ENCODE assay signal across 8 mouse cellular contexts in the genomic region with DNA sequence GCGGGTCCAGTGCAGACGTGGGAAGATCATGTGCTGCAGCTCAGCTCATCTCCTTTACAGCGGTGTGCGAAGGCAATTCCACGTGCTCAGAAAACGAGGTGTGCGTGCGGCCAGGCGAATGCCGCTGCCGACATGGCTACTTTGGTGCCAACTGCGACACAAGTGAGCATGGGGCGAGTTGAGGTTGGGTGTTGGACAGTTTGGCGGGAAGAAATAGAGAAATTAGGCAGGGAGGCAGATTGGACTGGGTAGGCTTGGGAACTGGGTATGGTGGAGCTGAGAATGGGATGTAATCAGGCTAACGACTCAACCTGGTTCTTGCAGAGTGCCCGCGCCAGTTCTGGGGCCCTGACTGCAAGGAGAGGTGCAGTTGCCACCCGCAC. TPM values are rescaled to one million over a fixed set of nuclear protein-coding genes. Genes with fewer than 3 reads are reported as not detected.
DNase-seq lines count a peak whose midpoint lies in the region; ATAC-seq and TF ChIP-seq lines count a peak whose summit lies in the region.

No protein-coding gene starts in this region.

- H3K27me3 ChIP-seq in liver, adult 2 months (ENCODE audit: control insufficient read depth, insufficient read depth, low read length): peaks cover 53% of the 10 kb centered on the region
- H3K27me3 ChIP-seq in forebrain, embryonic 12.5 days: peaks cover 97% of the 10 kb centered on the region
- H3K27me3 ChIP-seq in intestine, postnatal 0 days (replicated peaks; ENCODE audit: control insufficient read depth, insufficient read depth, low read length): peaks cover 76% of the 10 kb centered on the region
- peaks cover 82% of the 10 kb centered on the region for H3K27me3 ChIP-seq in neural tube, embryonic 14.5 days (ENCODE audit: control insufficient read depth, insufficient read depth, low read length)

- no peak for DNase-seq in liver, adult 2 months (ENCODE audit: extremely low read depth, low read depth, low spot score)
- DNase-seq in liver: no peak
- DNase-seq in adrenal gland, postnatal 14 days: no peak
- DNase-seq in right cerebral cortex, adult 18-20 months: no peak
- DNase-seq in B cell, adult 2 months: no peak

- no peak overlapping the region for H3K27ac ChIP-seq in liver, adult 2 months (replicated peaks; ENCODE audit: insufficient read depth, low read depth, low read length)
- no peak overlapping the region for H3K27ac ChIP-seq in forebrain, embryonic 12.5 days
- no peak overlapping the region for H3K27ac ChIP-seq in intestine, postnatal 0 days (ENCODE audit: low read depth, low read length)
- no peak overlapping the region for H3K27ac ChIP-seq in neural tube, embryonic 14.5 days (ENCODE audit: low read depth, low read length)

- H3K9ac ChIP-seq in liver, adult 2 months (ENCODE audit: low read depth, low read length): no peak overlapping the region
- H3K9ac ChIP-seq in forebrain, embryonic 12.5 days: peak overlapping the region; percentile 29; the same call in 1 of the 2 replicates
- no peak overlapping the region for H3K9ac ChIP-seq in intestine, postnatal 0 days (ENCODE audit: low read depth, low read length)
- peak overlapping the region; percentile 28; the same call in 1 of the 2 replicates for H3K9ac ChIP-seq in neural tube, embryonic 14.5 days (replicated peaks; ENCODE audit: low read depth, low read length)

- no peak for TF ChIP-seq POLR2A in liver, adult 2 months (IDR thresholded peaks at IDR 0.05; ENCODE audit: extremely low read depth, insufficient read depth, low read length)

- TF ChIP-seq CTCF in liver, adult 2 months (IDR thresholded peaks at IDR 0.05; ENCODE audit: low read depth, low read length): no peak
- TF ChIP-seq CTCF in intestine, postnatal 0 days (IDR thresholded peaks at IDR 0.05; ENCODE audit: low read depth): no peak

- peak overlapping the region; percentile 52 for H3K4me2 ChIP-seq in forebrain, embryonic 12.5 days
- H3K4me2 ChIP-seq in intestine, postnatal 0 days (replicated peaks; ENCODE audit: low read depth): peak overlapping the region; percentile 60
- peak overlapping the region; percentile 55 for H3K4me2 ChIP-seq in neural tube, embryonic 14.5 days (ENCODE audit: low read depth, low read length)

- H3K9me3 ChIP-seq in forebrain, embryonic 12.5 days: no peaks in the 10 kb centered on the region
- no peaks in the 10 kb centered on the region for H3K9me3 ChIP-seq in intestine, postnatal 0 days (ENCODE audit: control insufficient read depth)
- no peaks in the 10 kb centered on the region for H3K9me3 ChIP-seq in neural tube, embryonic 14.5 days (ENCODE audit: control insufficient read depth, low read length)

- WGBS in liver, adult 2 months: 19% methylated on average over 18 of the region's 18 CpGs
- 4% methylated on average over 18 of the region's 18 CpGs for WGBS in forebrain, embryonic 12.5 days
- 34% methylated on average over 18 of the region's 18 CpGs for WGBS in intestine, postnatal 0 days
- WGBS in neural tube, embryonic 14.5 days: 6% methylated on average over 18 of the region's 18 CpGs

- peak overlapping the region; percentile 36; the same call in 1 of the 2 replicates for H3K4me3 ChIP-seq in liver, adult 2 months (ENCODE audit: insufficient read depth, low read depth, low read length)
- peak overlapping the region; percentile 33 for H3K4me3 ChIP-seq in forebrain, embryonic 12.5 days (replicated peaks)
- peak overlapping the region; percentile 38 for H3K4me3 ChIP-seq in intestine, postnatal 0 days (ENCODE audit: low read depth, low read length)
- peak overlapping the region; percentile 31 for H3K4me3 ChIP-seq in neural tube, embryonic 14.5 days (ENCODE audit: low read depth, low read length)

- no peaks in the 10 kb centered on the region for H3K79me2 ChIP-seq in liver, adult 2 months (ENCODE audit: control insufficient read depth, insufficient read depth, low read length)

- H3K36me3 ChIP-seq in liver, adult 2 months (ENCODE audit: control insufficient read depth, insufficient read depth, low read length): no peaks in the 10 kb centered on the region
- H3K36me3 ChIP-seq in forebrain, embryonic 12.5 days (replicated peaks): no peaks in the 10 kb centered on the region
- H3K36me3 ChIP-seq in intestine, postnatal 0 days (ENCODE audit: control insufficient read depth, insufficient read depth): 0 out of 2 replicates have a peak, but pooled peaks cover 4% of the 10 kb centered on the region
- H3K36me3 ChIP-seq in neural tube, embryonic 14.5 days (ENCODE audit: control insufficient read depth, insufficient read depth, low read length): no peaks in the 10 kb centered on the region

- H3K4me1 ChIP-seq in liver, adult 2 months (ENCODE audit: control insufficient read depth, insufficient read depth, low read length): peaks cover 14% of the 10 kb centered on the region
- peaks cover 60% of the 10 kb centered on the region for H3K4me1 ChIP-seq in forebrain, embryonic 12.5 days
- H3K4me1 ChIP-seq in intestine, postnatal 0 days (replicated peaks; ENCODE audit: control insufficient read depth, insufficient read depth, low read length): 0 out of 2 replicates have a peak, but pooled peaks cover 8% of the 10 kb centered on the region
- peaks cover 34% of the 10 kb centered on the region for H3K4me1 ChIP-seq in neural tube, embryonic 14.5 days (ENCODE audit: control insufficient read depth, insufficient read depth, low read length)

- no peak for ATAC-seq in forebrain, embryonic 12.5 days (ENCODE audit: low FRiP score)
- ATAC-seq in intestine, postnatal 0 days: no peak
- ATAC-seq in neural tube, embryonic 14.5 days (ENCODE audit: low read depth): no peak

RNA-seq across cellular contexts. Expression of a gene that starts 5.4 kb away (rescaled TPM):
- total RNA-seq in liver, adult 2 months (2014; rRNA removed): 1.8 and 2.3 TPM in 2 replicates
- 6.2 and 7.7 TPM in 2 replicates for polyA plus RNA-seq in liver, adult 2 months (2012; rRNA removed)
- polyA plus RNA-seq in forebrain, embryonic 12.5 days (2016; fragmentation: Nextera tagmentation; extraction: Ambion mirVana): 5.3 and 7.3 TPM in 2 replicates
- 6.3 and 6.9 TPM in 2 replicates for polyA plus RNA-seq in intestine, postnatal 0 days (2015; fragmentation: Nextera tagmentation; extraction: Ambion mirVana)
- polyA plus RNA-seq in neural tube, embryonic 14.5 days (2014; fragmentation: Nextera tagmentation; extraction: Ambion mirVana): 0.95 and 2.0 TPM in 2 replicates
- total RNA-seq in adrenal gland, postnatal 14 days (2021): 11.3 and 12.4 TPM in 2 replicates

RNA-seq across cellular contexts. Expression of a gene that starts 30.5 kb away (rescaled TPM):
- not detected in 2 replicates for total RNA-seq in liver, adult 2 months (2014; rRNA removed)
- not detected in 2 replicates for polyA plus RNA-seq in liver, adult 2 months (2012; rRNA removed)
- polyA plus RNA-seq in forebrain, embryonic 12.5 days (2016; fragmentation: Nextera tagmentation; extraction: Ambion mirVana): not detected in 2 replicates
- not detected in 2 replicates for polyA plus RNA-seq in intestine, postnatal 0 days (2015; fragmentation: Nextera tagmentation; extraction: Ambion mirVana)
- 4.7 and 6.5 TPM in 2 replicates for polyA plus RNA-seq in neural tube, embryonic 14.5 days (2014; fragmentation: Nextera tagmentation; extraction: Ambion mirVana)
- not detected in 2 replicates for total RNA-seq in adrenal gland, postnatal 14 days (2021)

RNA-seq across cellular contexts. Expression of a gene that starts 35.7 kb away (rescaled TPM):
- 0.27 and 1.0 TPM in 2 replicates for total RNA-seq in liver, adult 2 months (2014; rRNA removed)
- 1.6 and 3.7 TPM in 2 replicates for polyA plus RNA-seq in liver, adult 2 months (2012; rRNA removed)
- 4.4 and 5.1 TPM in 2 replicates for polyA plus RNA-seq in forebrain, embryonic 12.5 days (2016; fragmentation: Nextera tagmentation; extraction: Ambion mirVana)
- polyA plus RNA-seq in intestine, postnatal 0 days (2015; fragmentation: Nextera tagmentation; extraction: Ambion mirVana): 0.39 and 0.59 TPM in 2 replicates
- 3.9 and 4.0 TPM in 2 replicates for polyA plus RNA-seq in neural tube, embryonic 14.5 days (2014; fragmentation: Nextera tagmentation; extraction: Ambion mirVana)
- total RNA-seq in adrenal gland, postnatal 14 days (2021): 1.3 and 2.2 TPM in 2 replicates

RNA-seq across cellular contexts. Expression of a gene that starts 43.0 kb away (rescaled TPM):
- total RNA-seq in liver, adult 2 months (2014; rRNA removed): 9.7 and 10.2 TPM in 2 replicates
- 25.5 and 28.2 TPM in 2 replicates for polyA plus RNA-seq in liver, adult 2 months (2012; rRNA removed)
- 49.7 and 50.4 TPM in 2 replicates for polyA plus RNA-seq in forebrain, embryonic 12.5 days (2016; fragmentation: Nextera tagmentation; extraction: Ambion mirVana)
- 29.0 and 29.9 TPM in 2 replicates for polyA plus RNA-seq in intestine, postnatal 0 days (2015; fragmentation: Nextera tagmentation; extraction: Ambion mirVana)
- polyA plus RNA-seq in neural tube, embryonic 14.5 days (2014; fragmentation: Nextera tagmentation; extraction: Ambion mirVana): 90.9 and 98.9 TPM in 2 replicates
- 40.3 and 43.1 TPM in 2 replicates for total RNA-seq in adrenal gland, postnatal 14 days (2021)

Comparison
In these comparisons a context has a peak if more than half of its experiments do, and no peak if none do; other contexts are left out.
1. H3K9ac ChIP-seq: peak in forebrain, embryonic 12.5 days (single experiment) and neural tube, embryonic 14.5 days (single experiment); none in liver, adult 2 months (single experiment) and intestine, postnatal 0 days (single experiment).
2. Peak in every context shown above with its lines, with median percentiles within 50 percentile points of each other: H3K4me3 ChIP-seq and H3K4me2 ChIP-seq.